Mouse (Mus musculus) liver, embryonic 14.5 days (tissue): ENCODE measurements around the gene Isy1. TPM values are rescaled to one million over a fixed set of nuclear protein-coding genes. Genes with fewer than 3 reads are reported as not detected.

Experiments
- polyA plus RNA-seq, 2 experiments: library from polyadenylated mRNA; depleted of rRNA in 1 of 2; stranded (reverse) in 1 of 2; unstranded in 1 of 2; fragments of >200 nt; fragmentation: Nextera tagmentation in 1 of 2; extraction: Ambion mirVana in 1 of 2; gene quantifications; 2 replicates each; pipeline versions ENCODE4 v1.2.1 to v1.2.3; 2012 to 2014

Gene Isy1
- polyA plus RNA-seq, 2 experiments = 16.9 to 34.0 TPM

Other genes with a start within 250 kb of the Isy1 start
- 2.9 TPM in 2 replicates for gene Prokr1, start 248.1 kb downstream of the Isy1 start, polyA plus RNA-seq (2012; rRNA removed)
- 4.6 and 4.9 TPM in 2 replicates for gene Prokr1, start 248.1 kb downstream of the Isy1 start, polyA plus RNA-seq (2014; fragmentation: Nextera tagmentation; extraction: Ambion mirVana)
- gene Aplf, start 166.6 kb downstream of the Isy1 start, polyA plus RNA-seq (2012; rRNA removed) = 6.6 and 9.5 TPM in 2 replicates
- gene Aplf, start 166.6 kb downstream of the Isy1 start, polyA plus RNA-seq (2014; fragmentation: Nextera tagmentation; extraction: Ambion mirVana) = 16.5 and 17.9 TPM in 2 replicates
- 0.09 and 0.16 TPM in 2 replicates for gene Efcc1, start 107.9 kb downstream of the Isy1 start, polyA plus RNA-seq (2012; rRNA removed)
- 0.17 and 0.27 TPM in 2 replicates for gene Efcc1, start 107.9 kb downstream of the Isy1 start, polyA plus RNA-seq (2014; fragmentation: Nextera tagmentation; extraction: Ambion mirVana)
- 35.1 and 62.4 TPM in 2 replicates for gene Gp9, start 60.7 kb downstream of the Isy1 start, polyA plus RNA-seq (2012; rRNA removed)
- 29.1 and 35.2 TPM in 2 replicates for gene Gp9, start 60.7 kb downstream of the Isy1 start, polyA plus RNA-seq (2014; fragmentation: Nextera tagmentation; extraction: Ambion mirVana)
- gene Rab43, start 26.6 kb downstream of the Isy1 start, polyA plus RNA-seq (2012; rRNA removed) = 21.9 and 27.8 TPM in 2 replicates
- gene Rab43, start 26.6 kb downstream of the Isy1 start, polyA plus RNA-seq (2014; fragmentation: Nextera tagmentation; extraction: Ambion mirVana) = 25.9 and 34.1 TPM in 2 replicates
- 0.28 and 3.2 TPM in 2 replicates for gene Gm45140, start 3.0 kb downstream of the Isy1 start, polyA plus RNA-seq (2012; rRNA removed)
- gene Gm45140, start 3.0 kb downstream of the Isy1 start, polyA plus RNA-seq (2014; fragmentation: Nextera tagmentation; extraction: Ambion mirVana) = 3.6 and 3.7 TPM in 2 replicates
- gene Cnbp, start 12.3 kb upstream of the Isy1 start, polyA plus RNA-seq (2012; rRNA removed) = 152 and 190 TPM in 2 replicates
- 556 and 576 TPM in 2 replicates for gene Cnbp, start 12.3 kb upstream of the Isy1 start, polyA plus RNA-seq (2014; fragmentation: Nextera tagmentation; extraction: Ambion mirVana)
- gene Copg1, start 49.0 kb upstream of the Isy1 start, polyA plus RNA-seq (2012; rRNA removed) = 20.5 and 22.5 TPM in 2 replicates
- gene Copg1, start 49.0 kb upstream of the Isy1 start, polyA plus RNA-seq (2014; fragmentation: Nextera tagmentation; extraction: Ambion mirVana) = 42.4 and 46.6 TPM in 2 replicates
- 9.4 and 11.0 TPM in 2 replicates for gene Hmces, start 75.1 kb upstream of the Isy1 start, polyA plus RNA-seq (2012; rRNA removed)
- 13.5 and 17.0 TPM in 2 replicates for gene Hmces, start 75.1 kb upstream of the Isy1 start, polyA plus RNA-seq (2014; fragmentation: Nextera tagmentation; extraction: Ambion mirVana)
- gene H1fx, start 142.8 kb upstream of the Isy1 start, polyA plus RNA-seq (2012; rRNA removed) = 2.7 and 5.7 TPM in 2 replicates
- 1.8 and 4.1 TPM in 2 replicates for gene H1fx, start 142.8 kb upstream of the Isy1 start, polyA plus RNA-seq (2014; fragmentation: Nextera tagmentation; extraction: Ambion mirVana)
- 64.8 and 76.7 TPM in 2 replicates for gene Rab7, start 206.5 kb upstream of the Isy1 start, polyA plus RNA-seq (2012; rRNA removed)
- gene Rab7, start 206.5 kb upstream of the Isy1 start, polyA plus RNA-seq (2014; fragmentation: Nextera tagmentation; extraction: Ambion mirVana) = 110 and 119 TPM in 2 replicates
- gene Rpn1, start 245.7 kb upstream of the Isy1 start, polyA plus RNA-seq (2012; rRNA removed) = 75.9 and 81.7 TPM in 2 replicates
- gene Rpn1, start 245.7 kb upstream of the Isy1 start, polyA plus RNA-seq (2014; fragmentation: Nextera tagmentation; extraction: Ambion mirVana) = 169 and 172 TPM in 2 replicates